Mouse (Mus musculus): Measurements from ENCODE around the gene Adamts16.
A peak's percentile ranks its signal among the peaks of the same experiment; 100 is the strongest.

The Adamts16 gene

GRCm38 (mm10) chr13:70762586-70762985 lies 79.0 kb downstream of the Adamts16 start:
- DNase-seq (ENCODE audit: low read depth) = no peak

- no peak for DNase-seq (ENCODE audit: low read depth)
Measured at GRCm38 (mm10) chr13:70761312-70761711, 80.3 kb downstream of the Adamts16 start.

GRCm38 (mm10) chr13:70760186-70760585 lies 81.4 kb downstream of the Adamts16 start:
- no peak for DNase-seq (ENCODE audit: low read depth)

GRCm38 (mm10) chr13:70746294-70747008 lies 95.2 kb downstream of the Adamts16 start:
- no peak for DNase-seq (ENCODE audit: low read depth)

- no peak for DNase-seq (ENCODE audit: low read depth)
Measured at GRCm38 (mm10) chr13:70744416-70745038, 97.1 kb downstream of the Adamts16 start.

GRCm38 (mm10) chr13:70742693-70743092 lies 98.9 kb downstream of the Adamts16 start:
- DNase-seq (ENCODE audit: low read depth) = no peak

GRCm38 (mm10) chr13:70740281-70741240 lies 101.0 kb downstream of the Adamts16 start:
- no peak for DNase-seq (ENCODE audit: low read depth)

GRCm38 (mm10) chr13:70738781-70739180 lies 102.8 kb downstream of the Adamts16 start:
- no peak for DNase-seq (ENCODE audit: low read depth)

- no peak for DNase-seq (ENCODE audit: low read depth)
Measured at GRCm38 (mm10) chr13:70736409-70736808, 105.2 kb downstream of the Adamts16 start.

GRCm38 (mm10) chr13:70734640-70735039 lies 107.0 kb downstream of the Adamts16 start:
- no peak for DNase-seq (ENCODE audit: low read depth)

- DNase-seq (ENCODE audit: low read depth) = peak; percentile 42
Measured at GRCm38 (mm10) chr13:70733911-70734310, 107.7 kb downstream of the Adamts16 start.

- DNase-seq (ENCODE audit: low read depth) = no peak
Measured at GRCm38 (mm10) chr13:70733206-70733605, 108.4 kb downstream of the Adamts16 start.

- no peak for DNase-seq (ENCODE audit: low read depth)
Measured at GRCm38 (mm10) chr13:70732781-70733180, 108.8 kb downstream of the Adamts16 start.

- DNase-seq (ENCODE audit: low read depth) = no peak
Measured at GRCm38 (mm10) chr13:70731349-70731748, 110.3 kb downstream of the Adamts16 start.

- DNase-seq (ENCODE audit: low read depth) = peak; percentile 5
Measured at GRCm38 (mm10) chr13:70729996-70730395, 111.6 kb downstream of the Adamts16 start.

- no peak for DNase-seq (ENCODE audit: low read depth)
Measured at GRCm38 (mm10) chr13:70726249-70726648, 115.4 kb downstream of the Adamts16 start.

GRCm38 (mm10) chr13:70724635-70725034 lies 117.0 kb downstream of the Adamts16 start:
- DNase-seq (ENCODE audit: low read depth) = no peak

- DNase-seq (ENCODE audit: low read depth) = no peak
Measured at GRCm38 (mm10) chr13:70724108-70724622, 117.4 kb downstream of the Adamts16 start.

GRCm38 (mm10) chr13:70719994-70720393 lies 121.6 kb downstream of the Adamts16 start:
- DNase-seq (ENCODE audit: low read depth) = no peak

- DNase-seq (ENCODE audit: low read depth) = no peak
Measured at GRCm38 (mm10) chr13:70718814-70719213, 122.8 kb downstream of the Adamts16 start.

- peak; percentile 44 for DNase-seq (ENCODE audit: low read depth)
Measured at GRCm38 (mm10) chr13:70716022-70716421, 125.6 kb downstream of the Adamts16 start.

GRCm38 (mm10) chr13:70714081-70714775 lies 127.4 kb downstream of the Adamts16 start:
- no peak for DNase-seq (ENCODE audit: low read depth)

Measured in 416B (cell line).